Mouse (Mus musculus) gastrocnemius, adult 2 months (tissue): ENCODE measurements around the gene Tusc2. TPM values are rescaled to one million over a fixed set of nuclear protein-coding genes. Genes with fewer than 3 reads are reported as not detected.

Source experiments
- DNase-seq: peaks from one replicate; pipeline ENCODE4 v3.0.0; 2022
- H3K27ac ChIP-seq: fragments of 200-600 bp; 2 replicates; pipeline ENCODE4 v1.8.1; 2022; ENCODE audit warnings: mild to moderate bottlenecking
- H3K4me3 ChIP-seq: fragments of 200-600 bp; 2 replicates; pipeline ENCODE4 v1.8.1; 2022; ENCODE audit warnings: mild to moderate bottlenecking, moderate library complexity
- CTCF ChIP-seq: fragments of 200-600 bp; IDR thresholded peaks from 2 replicates; pipeline ENCODE4 v1.8.1; 2022; ENCODE audit warnings: antibody characterized with exemption, mild to moderate bottlenecking, moderate library complexity
- intact Hi-C: fragments of 180-260 bp; cut with DNase I; formaldehyde crosslinking; loops from one replicate; pipeline ENCODE4 v1.15.1; 2025
- total RNA-seq, 2 experiments: library from RNA; stranded (reverse); gene quantifications; 2 replicates each; pipeline ENCODE4 v1.2.3; 2021

Tusc2 gene
- total RNA-seq, 2 experiments from 2014 or later, result 35.6 to 35.7 TPM

- H3K4me3 ChIP-seq, result no peak overlapping the region
- TF ChIP-seq CTCF, result no peak
- H3K27ac ChIP-seq, result no peak overlapping the region
- no peak for DNase-seq
- intact Hi-C loops, result no loop called here
Observed at GRCm38 (mm10) chr9:107539940-107540339, 23.1 kb upstream of the Tusc2 start.

GRCm38 (mm10) chr9:107540420-107540819 lies 22.6 kb upstream of the Tusc2 start:
- intact Hi-C loops, result no loop called here
- no peak for TF ChIP-seq CTCF
- no peak for DNase-seq
- H3K4me3 ChIP-seq, result no peak overlapping the region
- H3K27ac ChIP-seq, result no peak overlapping the region

- intact Hi-C loops, result no loop called here
- Histone ChIP-seq H3K27ac (no peak overlapping the region; the same call in 1 of the 2 replicates), H3K4me3 (peak overlapping the region; percentile 88)
- TF ChIP-seq CTCF, result no peak
- no peak for DNase-seq
Observed at GRCm38 (mm10) chr9:107541005-107541404, 22.1 kb upstream of the Tusc2 start.

GRCm38 (mm10) chr9:107541474-107542351 lies 21.3 kb upstream of the Tusc2 start, which contains the start of the genes Cyb561d2 and Nprl2:
Cyb561d2 (minus strand) TSS chr9:107542193.
Nprl2 (plus strand) TSS chr9:107542226.
- no peak for TF ChIP-seq CTCF
- Histone ChIP-seq H3K4me3 (peak within 1 kb of the TSS; percentile 88), H3K27ac (peak within 1 kb of the TSS; percentile 95)
- intact Hi-C loops, result no loop called here
- peak; percentile 96 for DNase-seq

GRCm38 (mm10) chr9:107542352-107542686 lies 20.7 kb upstream of the Tusc2 start:
- TF ChIP-seq CTCF, result no peak
- H3K4me3 ChIP-seq, result peak overlapping the region; percentile 88
- intact Hi-C loops, result no loop called here
- DNase-seq, result no peak
- peak overlapping the region; percentile 95 for H3K27ac ChIP-seq

DNA sequence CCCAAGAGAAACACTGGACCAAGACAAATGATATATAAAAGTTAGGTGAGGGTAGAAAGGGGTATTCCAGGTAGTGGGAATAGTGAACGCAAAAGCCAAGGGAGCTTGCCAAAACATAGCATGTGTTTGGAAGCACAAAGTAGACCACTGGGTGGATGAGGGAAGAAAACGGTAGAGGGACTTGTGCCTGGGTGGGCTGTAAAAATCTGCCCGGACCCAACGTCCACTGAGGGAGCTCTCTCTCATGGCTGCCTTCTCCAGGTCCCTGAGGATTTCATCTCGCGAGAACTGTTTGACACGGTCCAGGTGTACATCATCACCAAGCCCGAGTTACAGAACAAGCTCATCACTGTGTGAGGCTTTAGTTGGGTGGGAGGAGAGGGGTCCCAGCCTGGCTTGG lies 20.3 kb upstream of the Tusc2 start:
- no peak for TF ChIP-seq CTCF
- Histone ChIP-seq H3K27ac (peak overlapping the region; percentile 95), H3K4me3 (peak overlapping the region; percentile 88)
- DNase-seq, result no peak
- intact Hi-C loops, result no loop called here

DNA sequence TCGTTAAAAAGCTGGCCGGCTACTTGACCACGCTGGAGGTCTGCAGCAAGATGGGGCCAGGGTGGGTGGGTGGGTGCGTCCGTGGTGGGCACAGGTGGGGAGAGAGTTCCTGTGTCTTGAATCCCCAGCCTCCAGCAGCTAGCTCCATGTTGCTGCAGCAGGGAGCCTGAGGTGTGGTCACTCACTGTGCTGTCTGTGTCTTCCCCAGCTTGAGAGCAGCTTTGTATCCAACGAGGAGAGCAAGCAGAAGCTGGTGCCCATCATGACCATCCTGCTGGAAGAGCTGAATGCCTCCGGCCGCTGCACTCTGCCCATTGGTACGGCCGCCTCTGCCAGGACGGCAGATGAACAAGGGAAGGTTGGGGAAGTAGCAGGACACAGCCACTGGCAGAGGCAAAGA lies 19.8 kb upstream of the Tusc2 start:
- no peak overlapping the region for H3K4me3 ChIP-seq
- intact Hi-C loops, result no loop called here
- no peak overlapping the region for H3K27ac ChIP-seq
- DNase-seq, result no peak
- TF ChIP-seq CTCF, result no peak

GRCm38 (mm10) chr9:107544196-107544700 lies 18.8 kb upstream of the Tusc2 start:
- no peak overlapping the region for H3K27ac ChIP-seq
- no peak for DNase-seq
- no peak overlapping the region for H3K4me3 ChIP-seq
- TF ChIP-seq CTCF, result no peak
- intact Hi-C loops, result no loop called here

- Histone ChIP-seq H3K27ac (no peak overlapping the region), H3K4me3 (no peak overlapping the region)
- DNase-seq, result no peak
- intact Hi-C loops, result no loop called here
- TF ChIP-seq CTCF, result no peak
Observed at GRCm38 (mm10) chr9:107544729-107545128, 18.3 kb upstream of the Tusc2 start.

DNA sequence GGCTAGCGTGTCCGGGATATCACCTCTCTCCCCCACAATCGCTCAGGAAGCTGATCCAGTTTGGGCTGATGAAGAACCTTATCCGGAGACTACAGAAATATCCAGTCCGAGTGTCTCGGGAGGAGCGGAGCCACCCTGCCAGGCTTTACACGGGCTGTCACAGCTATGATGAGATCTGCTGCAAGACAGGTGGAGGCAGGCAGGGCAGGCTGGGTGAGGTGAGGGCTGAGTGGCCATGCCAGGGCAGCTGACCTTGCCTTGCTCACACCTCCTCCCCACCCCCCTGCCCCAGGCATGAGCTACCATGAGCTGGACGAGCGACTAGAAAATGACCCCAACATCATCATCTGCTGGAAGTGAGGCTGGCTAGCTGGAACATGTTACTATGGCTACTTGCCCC lies 17.9 kb upstream of the Tusc2 start:
- Histone ChIP-seq H3K27ac (0 out of 2 replicates have a peak overlapping the region, but pooled peaks have one; percentile 9), H3K4me3 (no peak overlapping the region)
- DNase-seq, result no peak
- intact Hi-C loops, result no loop called here
- TF ChIP-seq CTCF, result no peak

- intact Hi-C loops, result no loop called here
- DNase-seq, result peak; percentile 77
- Histone ChIP-seq H3K27ac (0 out of 2 replicates have a peak overlapping the region, but pooled peaks have one; percentile 9), H3K4me3 (no peak overlapping the region)
- peak; percentile 97 for TF ChIP-seq CTCF
Observed at GRCm38 (mm10) chr9:107545602-107546001, 17.5 kb upstream of the Tusc2 start.

- intact Hi-C loops, result no loop called here
- no peak for TF ChIP-seq CTCF
- Histone ChIP-seq H3K4me3 (peak within 1 kb of the TSS; percentile 46), H3K27ac (peak within 1 kb of the TSS; percentile 21; the same call in 1 of the 2 replicates)
- DNase-seq, result peak; percentile 87
Observed at GRCm38 (mm10) chr9:107547026-107547425, 16.0 kb upstream of the Tusc2 start, which contains the start of gene Zmynd10. Zmynd10 (plus strand) TSS chr9:107547298.

- TF ChIP-seq CTCF, result no peak
- Histone ChIP-seq H3K4me3 (no peak overlapping the region), H3K27ac (no peak overlapping the region)
- intact Hi-C loops, result no loop called here
- no peak for DNase-seq
Observed at GRCm38 (mm10) chr9:107547957-107548356, 15.1 kb upstream of the Tusc2 start.
